Mouse (Mus musculus): ENCODE data around the gene Ksr1.

Ksr1 gene

GRCm38 (mm10) chr11:79093986-79094695 is 52.1 kb downstream of the Ksr1 start:
- DNase-seq (ENCODE audit: low read depth, low spot score), result no peak

DNA sequence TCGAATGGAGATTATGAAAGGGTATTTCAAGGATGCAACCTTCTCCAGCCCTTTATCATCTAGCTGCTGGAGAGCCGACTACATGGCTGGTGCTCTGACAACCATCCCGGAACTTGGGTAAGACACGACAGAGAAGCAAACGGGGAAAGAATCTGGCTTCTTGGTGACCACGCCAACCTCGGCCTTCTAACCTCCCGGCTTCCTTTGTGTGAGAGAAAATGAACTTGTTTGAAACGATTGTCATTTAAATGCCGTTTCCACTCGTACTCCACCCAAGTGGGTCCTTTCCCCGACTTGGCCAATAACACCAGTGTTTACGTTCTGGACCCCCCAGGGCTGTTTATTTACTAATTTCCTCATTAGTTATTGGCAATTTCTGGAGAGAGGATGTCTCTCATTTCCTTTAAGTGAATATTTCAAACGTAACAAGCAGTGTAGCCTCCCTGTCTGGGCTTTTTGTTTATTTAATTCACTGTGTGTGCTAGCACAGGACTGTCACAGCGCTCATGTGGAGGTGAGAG is 52.8 kb downstream of the Ksr1 start:
- DNase-seq (ENCODE audit: low read depth, low spot score), result no peak

DNA sequence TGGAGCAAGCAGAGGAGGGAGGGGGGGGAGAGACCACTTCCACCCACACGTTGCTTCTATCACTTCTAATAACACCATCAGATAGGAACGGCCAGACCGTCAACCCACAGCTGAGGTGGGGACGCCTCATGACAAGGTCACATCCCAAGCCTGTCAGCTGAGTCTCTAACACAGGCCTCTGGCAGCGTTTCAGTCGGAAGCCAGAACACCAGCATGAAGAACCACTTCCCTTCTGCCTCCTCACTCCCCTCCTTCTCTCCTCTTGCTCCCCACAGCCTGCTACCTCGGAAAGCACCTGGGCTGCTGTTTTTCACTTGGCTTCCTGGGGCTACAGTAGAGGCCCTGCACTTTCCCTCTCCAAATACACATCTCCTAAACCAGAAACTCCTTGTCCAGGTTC is 53.4 kb downstream of the Ksr1 start:
- DNase-seq (ENCODE audit: low read depth, low spot score), result peak; percentile 61

DNA sequence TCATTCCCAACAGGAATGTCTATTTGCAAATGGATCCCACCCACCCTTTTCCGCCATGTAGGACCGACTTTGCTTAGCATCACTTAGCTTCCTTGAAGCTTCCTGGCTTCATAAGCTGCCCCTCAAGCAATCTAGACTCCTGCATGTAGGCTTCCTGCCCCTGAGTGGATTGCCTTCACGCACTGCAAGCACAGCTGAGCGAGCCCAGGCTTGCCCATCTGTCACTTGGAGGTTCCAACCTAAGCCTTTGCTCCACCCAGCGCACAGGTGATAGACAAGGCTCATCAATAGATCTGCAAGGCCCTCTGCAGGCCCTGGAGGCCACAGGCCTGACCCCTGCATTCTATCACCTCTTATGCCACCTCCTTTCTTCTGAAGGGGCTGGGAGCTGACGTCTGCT is 54.0 kb downstream of the Ksr1 start:
- DNase-seq (ENCODE audit: low read depth, low spot score), result no peak

DNA sequence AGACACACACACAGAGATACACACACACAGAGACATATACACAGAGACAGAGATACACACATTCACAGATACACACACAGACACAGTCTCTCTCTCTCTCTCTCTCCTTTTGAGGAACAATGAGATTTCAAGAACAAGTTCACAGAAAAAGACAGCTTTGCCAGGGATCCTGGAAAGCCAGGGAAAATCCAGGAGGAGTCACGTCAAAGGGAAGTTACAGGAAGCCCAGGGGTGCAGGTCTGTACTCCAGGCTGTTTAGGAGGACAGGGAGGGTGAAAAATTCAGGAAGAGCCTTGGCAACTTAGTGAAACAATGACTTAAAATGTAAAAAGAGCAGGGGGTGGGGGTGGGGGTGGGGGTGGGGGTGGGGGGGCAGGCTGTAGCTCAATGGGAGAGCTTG is 56.5 kb downstream of the Ksr1 start:
- DNase-seq (ENCODE audit: low read depth, low spot score), result no peak

DNA sequence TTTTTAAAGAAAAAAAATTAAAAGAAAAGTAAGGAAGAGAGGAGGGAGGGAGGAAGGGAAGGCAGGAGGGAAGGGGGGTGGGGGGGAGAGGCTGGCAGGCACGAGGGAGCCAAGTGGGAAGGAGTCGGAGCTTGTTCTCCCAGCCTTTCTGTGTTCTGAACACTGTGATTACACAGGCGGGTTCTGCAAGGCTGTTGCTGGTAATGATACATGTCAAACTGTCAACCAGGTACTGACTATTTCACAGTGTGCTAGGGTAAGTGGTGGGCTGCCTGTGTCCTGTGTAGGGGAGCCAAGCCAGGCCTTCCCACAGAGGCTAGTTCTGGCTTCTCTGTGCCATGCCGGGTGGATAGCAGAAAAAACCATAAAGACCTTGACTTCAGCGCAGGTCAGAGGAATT is 57.2 kb downstream of the Ksr1 start:
- no peak for DNase-seq (ENCODE audit: low read depth, low spot score)

GRCm38 (mm10) chr11:79088325-79088724 is 57.9 kb downstream of the Ksr1 start:
- DNase-seq (ENCODE audit: low read depth, low spot score), result no peak

DNA sequence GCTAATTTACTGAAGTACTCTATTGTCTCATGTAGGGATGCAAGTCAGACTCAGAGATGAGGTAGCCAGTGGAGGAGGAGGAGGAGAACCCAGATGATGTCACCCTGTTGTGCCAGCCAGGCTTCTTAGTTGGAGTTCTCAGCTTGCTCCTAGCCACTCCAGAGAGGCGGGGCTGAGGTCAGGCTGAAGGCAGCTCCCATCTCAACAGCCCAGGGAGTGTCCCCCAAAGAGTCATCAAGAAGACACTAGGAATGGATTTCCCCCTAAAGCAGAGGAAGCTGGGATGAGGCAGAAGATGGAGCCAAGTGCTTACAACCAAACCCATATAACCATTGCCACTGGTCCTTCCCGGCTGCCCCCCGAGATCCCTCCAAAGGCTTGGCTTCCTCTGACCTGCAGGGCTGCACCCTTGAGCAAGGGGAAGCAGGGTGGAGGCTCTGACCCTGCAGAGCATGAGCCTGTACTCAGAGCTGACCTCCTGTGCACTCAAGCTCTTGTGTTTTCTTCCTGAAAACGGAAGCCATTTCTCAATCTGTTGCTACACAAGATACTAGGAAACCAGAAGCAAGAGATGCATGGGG is 58.4 kb downstream of the Ksr1 start:
- DNase-seq (ENCODE audit: low read depth, low spot score), result no peak

GRCm38 (mm10) chr11:79086787-79087186 is 59.4 kb downstream of the Ksr1 start:
- DNase-seq (ENCODE audit: low read depth, low spot score), result no peak

DNA sequence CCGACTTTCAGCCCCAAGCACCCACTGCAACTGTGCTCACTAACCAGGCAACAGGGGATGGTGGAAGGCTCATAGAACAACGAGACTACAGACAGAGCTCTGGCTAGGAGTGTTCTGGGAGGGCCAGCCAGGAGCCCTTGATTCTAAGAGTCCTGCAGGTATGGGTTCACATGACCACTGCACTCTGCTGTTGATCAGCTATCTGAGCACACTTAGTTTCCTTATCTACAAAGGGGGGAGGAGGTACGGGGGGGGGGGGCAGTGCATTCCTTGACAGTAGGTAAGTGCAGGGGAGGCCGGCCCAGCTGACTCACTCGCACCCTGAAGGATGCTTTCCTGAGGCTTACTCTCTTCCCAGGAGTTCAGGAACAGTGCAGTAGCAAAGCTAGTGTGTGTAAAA is 61.1 kb downstream of the Ksr1 start:
- DNase-seq (ENCODE audit: low read depth, low spot score), result no peak

- no peak for DNase-seq (ENCODE audit: low read depth, low spot score)
These were observed 63.2 kb downstream of the Ksr1 start for GRCm38 (mm10) chr11:79083018-79083441.

DNA sequence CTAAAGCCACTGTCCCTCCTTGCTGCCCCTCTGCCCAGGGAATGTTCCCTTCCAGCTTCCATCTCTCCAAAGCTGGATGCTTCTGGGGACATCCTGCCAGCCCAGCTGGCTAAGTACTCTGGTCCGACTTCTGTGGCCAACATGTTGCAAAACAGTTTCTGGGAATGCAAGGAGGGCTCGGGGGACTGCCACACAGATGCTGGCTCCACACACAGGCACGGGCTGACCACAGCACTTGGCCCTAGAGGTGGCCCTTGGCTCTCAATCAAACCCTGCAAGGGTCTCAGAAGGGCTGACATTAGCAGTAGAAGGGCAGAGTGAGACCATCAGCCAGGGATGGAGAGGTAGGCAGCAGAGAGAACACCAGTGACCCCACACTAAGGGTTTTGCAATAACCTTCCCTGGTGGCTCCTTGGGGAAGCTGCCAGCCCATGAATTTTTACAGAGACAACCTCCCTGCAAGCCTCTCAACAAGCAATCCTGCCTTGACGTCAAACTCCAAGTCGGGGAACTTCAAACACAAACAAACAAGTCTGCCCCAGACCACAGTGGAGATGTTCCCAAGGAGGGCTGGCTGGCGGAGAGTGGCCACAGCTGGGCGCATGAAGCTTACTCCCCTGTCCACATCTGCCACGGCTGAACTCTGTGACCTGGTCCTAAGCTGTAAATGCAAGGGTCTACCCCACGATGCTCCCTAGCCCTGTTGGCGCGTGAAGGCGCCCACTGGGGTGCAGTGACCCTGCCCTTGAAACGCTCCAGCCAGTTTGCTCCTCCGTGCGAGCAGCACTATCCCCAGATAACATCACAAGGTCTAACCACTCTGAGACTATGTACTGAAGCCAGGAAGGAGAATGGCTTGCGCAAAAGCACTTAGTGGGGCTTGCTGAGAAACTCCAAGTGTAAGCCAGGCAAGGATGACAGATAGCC is 65.0 kb downstream of the Ksr1 start:
- no peak for DNase-seq (ENCODE audit: low read depth, low spot score)

- DNase-seq (ENCODE audit: low read depth, low spot score), result no peak
These were observed 66.1 kb downstream of the Ksr1 start for GRCm38 (mm10) chr11:79080081-79080480.

DNA sequence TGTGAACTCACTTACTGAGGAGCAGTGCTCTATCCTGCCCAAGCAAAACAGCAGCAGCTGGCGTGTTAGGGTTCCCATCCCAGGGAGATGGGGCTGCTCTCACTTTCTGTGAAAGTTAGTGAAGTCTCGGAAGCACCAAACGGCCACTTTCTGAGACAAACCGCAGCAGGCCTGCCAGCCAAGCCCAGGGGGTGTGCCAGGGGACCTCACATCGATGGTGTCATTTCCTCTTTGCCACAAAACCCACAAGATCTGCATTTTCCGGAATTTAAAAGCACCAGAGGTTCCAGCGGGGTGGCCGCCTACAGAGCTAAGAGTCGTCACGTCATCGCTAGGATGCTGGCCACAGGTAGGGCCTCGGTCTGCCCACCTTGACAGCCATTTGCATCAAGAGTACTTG is 69.7 kb downstream of the Ksr1 start:
- DNase-seq (ENCODE audit: low read depth, low spot score), result peak; percentile 86

GRCm38 (mm10) chr11:79075044-79075443 is 71.2 kb downstream of the Ksr1 start:
- no peak for DNase-seq (ENCODE audit: low read depth, low spot score)

GRCm38 (mm10) chr11:79074611-79075010 is 71.6 kb downstream of the Ksr1 start:
- DNase-seq (ENCODE audit: low read depth, low spot score), result no peak

- DNase-seq (ENCODE audit: low read depth, low spot score), result no peak
These were observed 72.6 kb downstream of the Ksr1 start for GRCm38 (mm10) chr11:79073583-79073982.

DNA sequence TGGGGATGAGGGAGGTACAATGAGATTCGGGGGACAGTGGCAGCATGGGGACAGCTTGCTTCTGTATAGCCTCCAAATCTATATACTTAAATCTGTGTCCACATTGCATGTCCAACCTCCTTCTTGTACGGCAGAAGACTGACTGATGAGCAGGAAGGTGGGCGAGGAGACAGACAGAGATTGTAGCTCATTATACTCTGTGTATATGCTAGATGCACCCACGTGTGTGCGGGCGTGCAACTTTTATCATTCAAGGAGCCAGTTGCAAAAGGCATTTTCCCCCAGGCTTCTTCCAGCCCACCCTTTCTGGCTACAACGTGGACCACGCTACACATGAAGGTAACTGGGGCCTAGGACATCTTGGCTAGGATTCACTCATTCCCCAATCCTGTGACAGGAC is 74.1 kb downstream of the Ksr1 start:
- DNase-seq (ENCODE audit: low read depth, low spot score), result no peak

GRCm38 (mm10) chr11:79071082-79071972 is 74.9 kb downstream of the Ksr1 start:
- DNase-seq (ENCODE audit: low read depth, low spot score), result no peak

DNA sequence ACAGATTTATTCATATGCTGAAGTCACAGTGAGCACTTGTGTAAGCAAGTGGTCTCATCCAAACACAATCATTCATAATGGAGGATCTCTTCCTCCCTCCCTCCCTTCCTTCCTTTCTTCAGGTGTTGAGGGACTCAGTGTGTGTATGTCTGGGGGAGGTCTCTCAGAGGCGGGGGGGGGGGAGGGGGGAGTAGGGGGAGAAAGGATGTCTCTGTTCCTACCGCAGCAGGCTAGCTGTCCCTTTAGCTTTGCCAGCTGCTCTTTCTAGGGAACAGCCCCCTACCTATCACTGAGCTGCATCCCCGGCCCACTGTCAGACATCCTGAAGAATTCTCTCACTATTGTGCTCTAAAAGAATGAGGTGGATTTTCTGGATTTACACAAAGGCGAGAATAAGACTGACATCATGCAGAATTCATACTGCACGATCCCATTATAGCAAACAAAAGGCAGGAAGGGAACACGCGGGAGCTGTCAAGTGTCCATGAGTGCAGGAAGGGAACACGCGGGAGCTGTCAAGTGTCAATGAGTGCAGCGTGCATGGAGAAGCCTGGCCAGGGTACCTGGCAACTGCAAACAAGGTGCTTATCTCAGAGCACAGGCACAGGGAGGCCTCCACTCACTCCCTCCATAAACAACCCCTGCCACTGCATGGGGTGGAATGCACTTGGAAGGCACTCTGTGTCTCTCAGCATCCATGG is 76.6 kb downstream of the Ksr1 start:
- no peak for DNase-seq (ENCODE audit: low read depth, low spot score)

DNA sequence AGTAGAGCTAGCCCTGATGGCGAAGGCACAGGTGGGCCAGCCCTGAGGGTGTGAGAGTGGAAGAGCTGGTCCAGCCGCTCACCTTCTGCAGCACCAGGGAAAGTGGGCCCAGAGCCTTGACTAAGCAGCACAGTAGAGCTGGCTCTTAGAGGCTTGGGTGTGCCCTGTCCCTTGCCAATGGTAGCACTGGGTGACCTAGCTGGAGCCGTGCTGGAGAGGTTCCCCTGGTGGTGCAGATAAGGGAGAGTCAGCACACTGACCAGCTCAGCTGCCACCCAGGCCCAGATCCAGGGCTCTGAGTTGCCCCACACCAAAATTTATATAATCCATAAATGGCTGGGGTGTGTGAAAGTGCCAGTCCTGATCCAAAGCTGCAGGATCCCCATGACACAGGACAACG is 79.0 kb downstream of the Ksr1 start:
- DNase-seq (ENCODE audit: low read depth, low spot score), result no peak

Measured in CD4-positive, CD25-positive, alpha-beta regulatory T cell, adult 2 months (primary cell).